Mouse (Mus musculus): ENCODE data around the gene Pappa.

The Pappa gene

GRCm38 (mm10) chr4:65328486-65329308 lies 204.7 kb downstream of the Pappa start:
- no peak for DNase-seq (ENCODE audit: low spot score)

- no peak for DNase-seq (ENCODE audit: low spot score)
Measured at GRCm38 (mm10) chr4:65333718-65334117, 209.7 kb downstream of the Pappa start.

GRCm38 (mm10) chr4:65341766-65342165 lies 217.8 kb downstream of the Pappa start:
- DNase-seq (ENCODE audit: low spot score): no peak

GRCm38 (mm10) chr4:65350521-65350920 lies 226.5 kb downstream of the Pappa start:
- no peak for DNase-seq (ENCODE audit: low spot score)

GRCm38 (mm10) chr4:65354580-65354979 lies 230.6 kb downstream of the Pappa start:
- DNase-seq (ENCODE audit: low spot score): no peak

GRCm38 (mm10) chr4:65367135-65367534 lies 243.2 kb downstream of the Pappa start:
- DNase-seq (ENCODE audit: low spot score): no peak

- no peak for DNase-seq (ENCODE audit: low spot score)
Measured at GRCm38 (mm10) chr4:65372731-65373130, 248.8 kb downstream of the Pappa start.

GRCm38 (mm10) chr4:65373841-65374240 lies 249.9 kb downstream of the Pappa start:
- no peak for DNase-seq (ENCODE audit: low spot score)

GRCm38 (mm10) chr4:65376571-65376970 lies 252.6 kb downstream of the Pappa start:
- DNase-seq (ENCODE audit: low spot score): no peak

GRCm38 (mm10) chr4:65379461-65379860 lies 255.5 kb downstream of the Pappa start:
- no peak for DNase-seq (ENCODE audit: low spot score)

- DNase-seq (ENCODE audit: low spot score): no peak
Measured at GRCm38 (mm10) chr4:65383070-65383469, 259.1 kb downstream of the Pappa start.

- no peak for DNase-seq (ENCODE audit: low spot score)
Measured at GRCm38 (mm10) chr4:65391001-65391400, 267.0 kb downstream of the Pappa start.

GRCm38 (mm10) chr4:65396806-65397205 lies 272.8 kb downstream of the Pappa start:
- no peak for DNase-seq (ENCODE audit: low spot score)

GRCm38 (mm10) chr4:65399457-65399856 lies 275.5 kb downstream of the Pappa start:
- DNase-seq (ENCODE audit: low spot score): no peak

GRCm38 (mm10) chr4:65402286-65402685 lies 278.3 kb downstream of the Pappa start:
- no peak for DNase-seq (ENCODE audit: low spot score)

GRCm38 (mm10) chr4:65402836-65403634 lies 279.1 kb downstream of the Pappa start:
- no peak for DNase-seq (ENCODE audit: low spot score)
